Mouse (Mus musculus): ENCODE results near the gene Fam72a.

DNA sequence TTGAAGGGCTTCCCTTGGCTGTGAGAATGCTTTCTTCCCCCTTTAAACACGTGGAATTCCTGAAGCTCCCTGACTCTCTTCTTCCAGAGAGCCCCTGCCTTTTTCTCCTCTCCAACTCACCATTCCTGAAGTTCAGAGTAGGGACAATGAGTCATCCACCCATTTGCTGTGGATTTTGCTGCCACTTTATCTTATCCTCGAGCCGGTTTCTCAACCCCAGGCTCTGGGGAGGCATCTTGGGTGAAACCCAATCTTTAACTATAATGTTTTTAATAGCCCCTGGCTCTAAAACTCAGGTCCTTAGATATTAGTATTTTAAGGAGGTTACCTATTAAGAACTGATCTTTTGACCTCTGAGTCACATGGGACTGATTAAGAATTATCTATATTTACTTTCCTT lies 13.7 kb downstream of the Fam72a start:
- no peak for TF ChIP-seq CTCF (IDR thresholded peaks at IDR 0.05; ENCODE audit: low read depth, low read length)
- no peak for TF ChIP-seq POLR2A (IDR thresholded peaks at IDR 0.05; ENCODE audit: insufficient read depth, low read length)
- TF ChIP-seq EP300 (IDR thresholded peaks at IDR 0.05; ENCODE audit: insufficient read depth, low read depth, low read length): no peak
